ENCODE assay signal across 9 mouse cellular contexts in genomic region chr10:88669719-88670118, GRCm38 (mm10). TPM values are rescaled to one million over a fixed set of nuclear protein-coding genes. Genes with fewer than 3 reads are reported as not detected.
DNase-seq lines count a peak whose midpoint lies in the region; ATAC-seq lines count a peak whose summit lies in the region.
"Had no signal": no experiment of that assay in that cellular context is flagged by ENCODE, and none has a peak within 500 bp of the region (broad histone marks: within the 10 kb centered on the region; RNA-seq: fewer than 3 reads in every experiment).

No protein-coding gene starts in this region.

- peak; percentile 4 to 27 for DNase-seq in heart, adult 18-20 months
- DNase-seq in heart, adult 11 months, result no peak
- peak; percentile 10 for DNase-seq in right cerebral cortex, adult 18-20 months
- DNase-seq in right cerebral cortex, postnatal 36 days (ENCODE audit: low spot score in 2 of 2), result no peak
- DNase-seq in gastrocnemius, postnatal 14 days, result peak; percentile 19
- peak; percentile 6 for DNase-seq in mesoderm, embryonic 11.5 days (ENCODE audit: low read depth, low spot score)
- DNase-seq in thymus, postnatal 10 days (ENCODE audit: low spot score in 2 of 2), result no peak

- intact Hi-C loops in gastrocnemius, postnatal 14 days (cut with DNase I; ENCODE audit: low total_unique reads), result no loop called here

- ATAC-seq in erythroid progenitor cell, adult 5-6 weeks (replicated peaks; ENCODE audit: low FRiP score, poor library complexity, severe bottlenecking), result no peak

RNA-seq across cellular contexts. Expression of gene Spic, which starts 15.1 kb away (rescaled TPM):
- under 1 TPM in 1 of 2 experiments, not detected in 1; 0.90 TPM for total RNA-seq in heart, adult 18-20 months (2021)
- total RNA-seq in gastrocnemius, postnatal 14 days (2021), result not detected
- 8.8 and 17.7 TPM in 2 replicates for total RNA-seq in erythroid progenitor cell, adult 5-6 weeks (2015; ENCODE audit: low replicate concordance)
- total RNA-seq in erythroid progenitor cell, adult 5-6 weeks (2017; ENCODE audit: low replicate concordance), result 9.1 and 17.9 TPM in 2 replicates
- total RNA-seq: gastrocnemius, postnatal 36 days had no signal

Comparison
In these comparisons a context has a peak if more than half of its experiments do, and no peak if none do; other contexts are left out.
1. DNase-seq: peak in heart, adult 18-20 months (2 of 2), right cerebral cortex, adult 18-20 months (single experiment), gastrocnemius, postnatal 14 days (single experiment) and mesoderm, embryonic 11.5 days (single experiment); none in heart, adult 11 months (single experiment), right cerebral cortex, postnatal 36 days (0 of 2) and thymus, postnatal 10 days (0 of 2).
2. RNA of gene Spic, which starts 15.1 kb away (total RNA-seq): 8.8 to 17.9 TPM in erythroid progenitor cell, adult 5-6 weeks; 0.90 TPM in heart, adult 18-20 months and not detected in gastrocnemius, postnatal 14 days; every median in the first group is over 4 times any median in the second.